Mouse (Mus musculus) neural tube, embryonic 15.5 days (tissue): ENCODE data around the gene Bcam. TPM values are rescaled to one million over a fixed set of nuclear protein-coding genes. Genes with fewer than 3 reads are reported as not detected.
A peak's percentile ranks its signal among the peaks of the same experiment; 100 is the strongest.

Experiments used
- ATAC-seq: fragments of 200-750 bp; cut with Nextera tagmentation; 2 replicates; pipeline ENCODE4 v1.8.0; 2017; ENCODE audit warnings: mild to moderate bottlenecking, moderate TSS enrichment, moderate library complexity; ENCODE audit not compliant: low FRiP score
- H3K27ac ChIP-seq: fragments of 300-500 bp; sonication (generic); replicated peaks from 2 replicates; pipeline ENCODE4 v1.5.1; 2015; ENCODE audit warnings: mild to moderate bottlenecking, inconsistent platforms
- H3K27me3 ChIP-seq: fragments of 300-500 bp; sonication (generic); replicated peaks from 2 replicates; pipeline ENCODE4 v1.6.1; 2015; ENCODE audit warnings: inconsistent platforms
- H3K36me3 ChIP-seq: fragments of 300-500 bp; sonication (generic); 2 replicates; pipeline ENCODE4 v1.6.1; 2015; ENCODE audit warnings: inconsistent platforms
- H3K4me1 ChIP-seq: fragments of 300-500 bp; sonication (generic); 2 replicates; pipeline ENCODE4 v1.6.1; 2015; ENCODE audit warnings: inconsistent platforms
- H3K4me2 ChIP-seq: fragments of 300-500 bp; sonication (generic); 2 replicates; pipeline ENCODE4 v1.6.1; 2015; ENCODE audit warnings: inconsistent platforms, mild to moderate bottlenecking, moderate library complexity
- H3K4me3 ChIP-seq: fragments of 300-500 bp; sonication (generic); replicated peaks from 2 replicates; pipeline ENCODE4 v1.5.1; 2015; ENCODE audit warnings: mild to moderate bottlenecking, inconsistent platforms
- H3K9ac ChIP-seq: fragments of 300-500 bp; sonication (generic); replicated peaks from 2 replicates; pipeline ENCODE4 v1.6.1; 2015; ENCODE audit warnings: mild to moderate bottlenecking, inconsistent platforms
- H3K9me3 ChIP-seq: fragments of 300-500 bp; sonication (generic); replicated peaks from 2 replicates; pipeline ENCODE4 v1.6.1; 2016; ENCODE audit warnings: inconsistent platforms
- WGBS: fragments of 180-500 bp; shearing (Covaris S2); methylation state at CpG from one replicate; pipeline ENCODE4 v1.1.7; 2015; ENCODE audit warnings: mixed read lengths; 5-methylcytosine and 5-hydroxymethylcytosine counted together
- polyA plus RNA-seq: library from polyadenylated mRNA; unstranded; fragments of >200 nt; fragmentation: Nextera tagmentation; extraction: Ambion mirVana; gene quantifications from 2 replicates; pipeline ENCODE4 v1.2.1, GENCODE M21; 2015

Bcam gene
- polyA plus RNA-seq, 1 experiment from 2014 or later: 26.3 TPM

DNA sequence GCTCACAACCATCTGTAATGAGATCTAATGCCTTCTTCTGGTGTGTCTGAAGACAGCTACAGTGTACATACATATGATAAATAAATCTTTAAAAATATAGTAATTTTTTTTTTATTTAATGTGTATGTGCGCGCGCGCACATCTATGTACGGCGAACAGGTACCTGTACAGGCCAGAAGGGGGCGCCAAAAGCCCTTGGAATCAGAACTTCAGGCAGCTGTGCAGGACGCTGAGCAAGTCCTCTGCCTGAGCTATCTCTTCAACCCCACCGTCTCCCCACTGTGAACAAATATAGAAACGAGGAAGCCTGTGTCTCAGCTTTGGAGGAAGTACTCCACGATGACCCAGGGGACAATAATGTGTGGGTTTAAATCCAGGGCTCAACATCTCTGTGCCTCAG lies 30.5 kb downstream of the Bcam start:
- no peak overlapping the region for H3K9ac ChIP-seq
- no peak overlapping the region for H3K4me3 ChIP-seq
- ATAC-seq: no peak
- no peak overlapping the region for H3K4me2 ChIP-seq
- peaks cover 38% of the 10 kb centered on the region for H3K36me3 ChIP-seq
- peaks cover 16% of the 10 kb centered on the region for H3K4me1 ChIP-seq
- 93% methylated on average over 11 of the region's 11 CpGs for WGBS
- H3K27me3 ChIP-seq: no peaks in the 10 kb centered on the region
- no peak overlapping the region for H3K27ac ChIP-seq
- H3K9me3 ChIP-seq: no peaks in the 10 kb centered on the region

DNA sequence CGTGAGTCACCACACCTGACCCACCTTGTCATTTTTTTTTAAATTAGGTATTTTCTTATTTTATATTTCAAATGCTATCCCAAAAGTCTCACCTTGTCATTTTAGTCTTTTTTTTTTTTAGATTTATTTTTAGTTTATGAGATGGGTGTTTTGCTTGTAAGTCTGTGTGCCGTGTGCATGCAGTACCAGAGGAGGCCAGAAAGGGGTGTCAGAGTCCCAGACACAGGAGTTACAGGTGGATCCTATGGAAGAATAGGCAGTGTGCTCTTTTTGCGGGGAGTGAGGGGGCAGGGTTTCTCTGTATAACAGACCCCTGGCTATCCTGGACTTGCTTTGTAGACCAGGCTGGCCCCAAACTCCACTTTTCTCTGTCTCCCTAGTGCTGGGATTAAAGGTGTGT lies 32.0 kb downstream of the Bcam start:
- Histone ChIP-seq H3K4me3 (no peak overlapping the region), H3K9ac (no peak overlapping the region), H3K4me2 (no peak overlapping the region), H3K9me3 (no peaks in the 10 kb centered on the region), H3K4me1 (peaks cover 6% of the 10 kb centered on the region; the same call in 1 of the 2 replicates), H3K27ac (no peak overlapping the region), H3K36me3 (peaks cover 50% of the 10 kb centered on the region), H3K27me3 (no peaks in the 10 kb centered on the region)
- no peak for ATAC-seq
- 95% methylated on average over 3 of the region's 3 CpGs for WGBS

DNA sequence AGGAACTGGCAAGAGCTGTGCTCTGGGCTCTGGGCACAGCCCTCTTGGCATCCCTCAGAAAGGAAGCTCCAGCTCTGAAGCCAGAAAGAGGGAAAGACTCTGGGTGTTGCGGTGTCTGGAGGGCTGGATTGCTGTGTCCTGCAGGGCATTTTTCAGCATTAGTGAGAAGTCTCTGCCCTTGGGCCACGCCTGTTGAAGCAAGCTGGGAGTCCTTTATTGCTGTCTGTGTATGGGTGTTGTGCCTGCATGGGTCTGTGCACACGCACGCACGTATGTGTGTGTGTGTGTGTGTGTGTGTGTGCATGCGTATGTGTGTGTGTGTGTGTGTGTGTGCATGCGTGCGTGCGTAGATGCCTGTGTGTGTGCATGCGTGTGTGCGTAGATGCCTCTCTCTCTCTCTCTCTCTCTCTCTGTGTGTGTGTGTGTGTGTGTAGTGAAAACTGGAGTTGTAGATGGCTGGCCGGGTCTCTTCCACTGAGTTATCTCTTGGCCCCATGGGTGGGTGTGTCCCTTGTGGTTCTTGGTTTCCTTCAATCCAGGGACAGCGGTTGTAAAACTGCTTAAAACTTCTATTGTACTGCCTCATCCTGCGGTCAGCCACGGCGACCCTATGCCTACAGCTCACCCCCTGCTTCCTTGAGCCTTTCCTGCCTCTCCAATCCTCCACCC lies 34.3 kb downstream of the Bcam start:
- no peak overlapping the region for H3K9ac ChIP-seq
- no peak for ATAC-seq
- peaks cover 59% of the 10 kb centered on the region for H3K36me3 ChIP-seq
- no peak overlapping the region for H3K4me2 ChIP-seq
- H3K4me3 ChIP-seq: no peak overlapping the region
- no peak overlapping the region for H3K27ac ChIP-seq
- peaks cover 2% of the 10 kb centered on the region; the same call in 1 of the 2 replicates for H3K4me1 ChIP-seq
- WGBS: 83% methylated on average over 16 of the region's 16 CpGs
- H3K9me3 ChIP-seq: no peaks in the 10 kb centered on the region
- H3K27me3 ChIP-seq: no peaks in the 10 kb centered on the region

DNA sequence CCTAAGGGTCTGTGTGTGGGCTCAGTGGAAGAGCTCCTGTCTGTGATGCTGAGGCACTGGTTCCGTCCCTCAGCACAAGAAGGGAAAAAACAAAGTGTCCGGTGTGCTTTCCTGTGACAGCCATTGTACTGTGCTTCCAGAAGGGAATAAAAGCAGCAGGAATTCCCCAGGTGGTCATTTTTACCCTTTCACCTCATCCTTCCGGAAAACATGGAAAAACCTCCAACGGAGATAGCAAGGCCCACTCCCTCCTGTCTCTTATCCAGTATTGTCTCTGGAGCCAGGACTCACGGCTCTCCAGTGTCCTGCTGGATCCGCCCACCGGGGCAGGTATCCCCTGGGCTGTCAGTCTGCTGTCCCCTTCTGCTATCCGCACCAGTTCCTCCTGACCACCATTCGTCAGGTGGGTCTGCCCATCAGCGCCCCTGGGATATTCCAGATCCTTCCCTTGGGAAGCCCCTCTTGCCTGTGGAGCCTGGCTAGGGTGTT lies 36.6 kb downstream of the Bcam start:
- 89% methylated on average over 10 of the region's 10 CpGs for WGBS
- H3K36me3 ChIP-seq: peaks cover 71% of the 10 kb centered on the region
- H3K9ac ChIP-seq: no peak overlapping the region
- no peak overlapping the region for H3K4me3 ChIP-seq
- no peaks in the 10 kb centered on the region for H3K27me3 ChIP-seq
- H3K4me1 ChIP-seq: no peaks in the 10 kb centered on the region
- ATAC-seq: no peak
- no peak overlapping the region for H3K4me2 ChIP-seq
- H3K27ac ChIP-seq: no peak overlapping the region
- H3K9me3 ChIP-seq: no peaks in the 10 kb centered on the region

DNA sequence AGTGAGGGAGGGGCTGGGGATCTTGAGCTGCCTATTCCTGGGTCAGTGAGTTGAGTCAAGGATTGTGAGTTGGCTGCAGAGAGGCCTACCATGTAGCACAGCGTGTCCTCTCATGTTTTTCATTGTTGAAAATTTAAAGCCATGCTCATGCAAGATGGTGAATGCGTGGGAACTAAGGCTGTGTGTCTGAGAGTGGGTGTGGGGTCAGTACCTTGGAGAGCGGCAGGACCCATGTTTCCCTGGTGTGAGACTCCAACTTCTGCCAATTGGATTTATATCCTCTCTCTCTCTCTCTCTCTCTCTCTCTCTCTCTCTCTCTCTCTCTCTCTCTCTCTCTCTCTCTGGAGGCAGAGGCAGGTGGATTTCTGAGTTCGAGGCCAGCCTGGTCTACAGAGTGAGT lies 44.3 kb downstream of the Bcam start:
- Histone ChIP-seq H3K36me3 (peaks cover 85% of the 10 kb centered on the region), H3K9me3 (no peaks in the 10 kb centered on the region), H3K27ac (no peak overlapping the region), H3K9ac (no peak overlapping the region), H3K27me3 (no peaks in the 10 kb centered on the region), H3K4me3 (no peak overlapping the region), H3K4me1 (no peaks in the 10 kb centered on the region), H3K4me2 (no peak overlapping the region)
- ATAC-seq: no peak
- 95% methylated on average over 4 of the region's 4 CpGs for WGBS

DNA sequence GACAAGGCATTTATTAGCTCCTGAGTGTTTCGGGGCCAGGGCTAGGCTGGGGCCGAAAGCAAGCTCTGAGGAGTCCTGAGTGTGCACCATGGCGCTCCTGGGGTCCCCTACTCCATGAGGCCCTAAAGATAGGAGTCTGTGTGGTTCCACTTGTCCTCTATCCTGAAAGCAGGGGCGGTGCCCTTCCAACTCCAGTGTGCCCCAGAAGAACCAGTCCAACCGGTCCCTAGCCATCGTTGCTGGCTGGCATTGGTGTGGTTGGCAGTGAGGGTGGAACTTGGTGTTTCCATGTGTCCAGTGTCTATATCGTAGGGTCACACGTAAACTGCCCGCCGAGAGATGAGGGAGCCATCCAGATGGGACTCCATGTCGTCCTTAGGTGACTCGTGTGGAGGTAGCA lies 46.6 kb downstream of the Bcam start:
- 96% methylated on average over 12 of the region's 12 CpGs for WGBS
- Histone ChIP-seq H3K27me3 (no peaks in the 10 kb centered on the region), H3K9me3 (no peaks in the 10 kb centered on the region; the same call in 1 of the 2 replicates), H3K36me3 (peaks cover 77% of the 10 kb centered on the region), H3K4me1 (no peaks in the 10 kb centered on the region), H3K4me2 (no peak overlapping the region), H3K9ac (no peak overlapping the region), H3K27ac (no peak overlapping the region), H3K4me3 (no peak overlapping the region)
- no peak for ATAC-seq

DNA sequence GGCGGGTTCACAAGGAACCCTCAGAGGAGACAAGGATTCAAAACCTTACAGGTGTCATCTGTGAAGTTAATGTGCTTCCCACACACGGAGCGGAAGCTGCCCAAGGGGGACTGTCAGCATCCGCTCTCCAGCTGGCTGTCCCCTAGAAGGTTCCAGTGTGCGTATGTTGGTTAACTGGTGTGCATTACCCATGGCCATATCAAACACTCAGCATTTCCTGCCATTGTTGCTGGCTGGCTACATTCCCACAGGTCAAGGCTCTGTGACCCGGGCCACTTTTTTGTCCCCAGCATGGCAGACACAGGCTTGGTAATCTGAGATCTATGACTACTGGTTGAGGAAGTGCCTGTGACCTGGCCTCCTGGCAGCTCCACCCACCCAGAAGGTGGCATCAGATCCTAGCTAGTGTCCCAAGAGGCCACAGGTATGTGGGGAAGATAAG lies 48.0 kb downstream of the Bcam start:
- Histone ChIP-seq H3K36me3 (peaks cover 63% of the 10 kb centered on the region), H3K4me1 (no peaks in the 10 kb centered on the region), H3K27me3 (no peaks in the 10 kb centered on the region), H3K4me3 (no peak overlapping the region), H3K4me2 (no peak overlapping the region), H3K9me3 (no peaks in the 10 kb centered on the region; the same call in 1 of the 2 replicates), H3K9ac (no peak overlapping the region), H3K27ac (no peak overlapping the region)
- ATAC-seq: no peak
- WGBS: 91% methylated on average over 6 of the region's 6 CpGs

DNA sequence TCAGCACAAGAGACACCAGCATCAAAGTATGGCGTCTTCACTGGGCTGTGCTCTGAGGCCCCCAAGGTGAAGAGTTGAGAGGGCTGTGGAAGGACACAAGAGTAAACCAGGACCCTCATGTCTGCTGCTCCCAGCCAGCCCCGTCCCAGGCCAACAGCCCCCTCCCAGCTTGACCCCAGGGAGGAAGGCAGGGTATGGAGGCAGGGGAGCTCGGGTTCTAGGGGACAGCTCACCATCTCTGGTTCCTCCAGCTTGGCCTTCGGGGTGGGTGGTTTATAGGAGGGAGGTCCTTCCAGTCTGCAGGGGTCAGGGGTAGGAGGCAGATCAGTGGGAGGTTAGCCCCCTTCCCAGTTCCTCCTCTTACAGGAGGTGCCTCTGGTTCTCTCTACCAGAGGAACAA lies 51.6 kb downstream of the Bcam start:
- Histone ChIP-seq H3K36me3 (peaks cover 33% of the 10 kb centered on the region), H3K27me3 (no peaks in the 10 kb centered on the region), H3K4me2 (no peak overlapping the region), H3K9me3 (no peaks in the 10 kb centered on the region; the same call in 1 of the 2 replicates), H3K9ac (no peak overlapping the region), H3K4me1 (peaks cover 15% of the 10 kb centered on the region), H3K4me3 (no peak overlapping the region), H3K27ac (no peak overlapping the region)
- no peak for ATAC-seq
- WGBS: 87% methylated on average over 4 of the region's 4 CpGs

DNA sequence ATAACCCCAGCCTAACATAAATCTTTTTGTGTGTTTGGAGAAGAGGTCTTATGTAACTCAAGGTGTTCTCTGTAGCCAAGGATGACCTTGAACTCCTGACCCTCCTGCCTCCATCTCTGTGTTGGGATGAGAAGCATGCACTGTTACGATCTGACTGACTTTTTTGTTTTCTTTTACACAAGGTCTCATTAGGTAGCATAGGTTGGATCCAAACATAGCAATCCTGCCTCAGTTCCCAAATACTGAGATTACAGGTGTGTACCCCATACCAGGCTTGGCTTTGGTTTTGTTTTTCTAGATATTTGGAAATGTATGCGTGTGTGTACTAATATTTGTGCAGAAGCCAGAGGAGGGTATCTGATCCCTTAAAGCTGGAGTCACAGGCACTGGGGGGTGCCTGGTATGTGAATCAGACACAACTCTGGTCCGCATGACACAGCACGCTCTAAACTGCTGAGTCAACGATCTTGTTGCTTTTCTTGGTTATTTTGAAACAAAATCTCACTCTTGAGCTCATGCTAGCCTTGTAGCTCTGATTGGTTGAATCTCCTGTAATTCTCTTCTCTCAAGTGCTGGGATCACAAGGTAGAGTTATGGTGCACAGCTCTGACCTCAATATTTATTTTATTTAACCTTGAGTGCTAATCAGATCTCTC lies 52.4 kb downstream of the Bcam start:
- H3K4me2 ChIP-seq: no peak overlapping the region
- no peaks in the 10 kb centered on the region; the same call in 1 of the 2 replicates for H3K9me3 ChIP-seq
- no peak overlapping the region for H3K9ac ChIP-seq
- H3K4me3 ChIP-seq: no peak overlapping the region
- H3K36me3 ChIP-seq: peaks cover 27% of the 10 kb centered on the region
- H3K4me1 ChIP-seq: peaks cover 23% of the 10 kb centered on the region
- H3K27ac ChIP-seq: no peak overlapping the region
- ATAC-seq: no peak
- no peaks in the 10 kb centered on the region for H3K27me3 ChIP-seq
- WGBS: 96% methylated on average over 5 of the region's 5 CpGs

DNA sequence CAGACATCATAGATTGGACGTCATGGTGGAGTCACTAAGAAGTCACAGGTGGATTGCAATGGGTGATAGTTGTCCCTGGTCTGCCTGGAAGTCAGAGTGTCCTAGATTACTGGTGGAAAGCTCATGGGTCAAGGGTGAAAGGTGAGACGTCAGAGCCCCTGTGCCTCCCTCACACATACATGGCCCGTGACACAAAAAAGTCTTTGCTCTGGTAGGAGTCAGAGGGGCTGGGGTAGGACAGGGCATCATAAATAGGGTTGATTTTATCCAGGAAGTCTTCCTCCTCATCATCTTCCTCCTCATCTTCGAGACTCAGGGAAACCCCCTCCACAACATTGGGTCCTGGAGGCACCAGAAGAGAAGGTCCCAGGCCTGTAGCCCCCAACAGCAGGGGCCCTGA lies 53.5 kb downstream of the Bcam start:
- H3K36me3 ChIP-seq: peaks cover 26% of the 10 kb centered on the region
- no peak overlapping the region; the same call in 1 of the 2 replicates for H3K27ac ChIP-seq
- H3K9me3 ChIP-seq: no peaks in the 10 kb centered on the region; the same call in 1 of the 2 replicates
- ATAC-seq: no peak
- no peaks in the 10 kb centered on the region for H3K27me3 ChIP-seq
- no peak overlapping the region for H3K4me2 ChIP-seq
- no peak overlapping the region for H3K4me3 ChIP-seq
- 89% methylated on average over 4 of the region's 4 CpGs for WGBS
- peaks cover 24% of the 10 kb centered on the region for H3K4me1 ChIP-seq
- no peak overlapping the region for H3K9ac ChIP-seq

DNA sequence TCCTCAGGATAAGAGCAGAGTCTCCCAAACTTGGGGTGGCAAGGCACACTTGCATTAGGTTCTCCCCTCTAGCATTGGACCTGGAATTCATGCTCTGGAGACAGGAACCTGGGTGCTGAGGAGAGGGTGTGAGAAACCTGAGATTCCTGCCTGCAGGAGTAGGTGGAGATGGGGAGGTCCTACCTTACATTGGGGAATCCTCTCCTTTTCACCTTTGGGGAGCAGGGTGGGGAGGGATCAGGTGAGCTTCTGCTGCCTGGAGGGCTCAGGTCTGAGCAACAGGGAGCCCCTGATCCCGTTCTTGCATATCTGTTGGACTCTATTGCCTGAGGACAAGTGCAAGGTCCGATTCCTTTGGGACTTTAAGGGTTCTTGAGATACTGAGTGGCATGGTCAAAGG lies 54.0 kb downstream of the Bcam start:
- no peak for ATAC-seq
- peaks cover 31% of the 10 kb centered on the region for H3K36me3 ChIP-seq
- peak overlapping the region; percentile 66 for H3K4me2 ChIP-seq
- peak overlapping the region; percentile 42; the same call in 1 of the 2 replicates for H3K4me3 ChIP-seq
- no peaks in the 10 kb centered on the region for H3K27me3 ChIP-seq
- peak overlapping the region; percentile 93 for H3K27ac ChIP-seq
- peak overlapping the region; percentile 56 for H3K9ac ChIP-seq
- WGBS: 78% methylated on average over 2 of the region's 2 CpGs
- no peaks in the 10 kb centered on the region; the same call in 1 of the 2 replicates for H3K9me3 ChIP-seq
- peaks cover 24% of the 10 kb centered on the region for H3K4me1 ChIP-seq
